Mouse (Mus musculus) left cerebral cortex, postnatal 10 days (tissue): ENCODE results near the gene Clec4e. TPM values are rescaled to one million over a fixed set of nuclear protein-coding genes. Genes with fewer than 3 reads are reported as not detected.
"Not testable (repeated sequence)": the region's sequence is repeated elsewhere in the genome, so short reads cannot be mapped to it uniquely, and the experiment has no call there.

Source experiments
- DNase-seq, 2 experiments: peaks; one replicate each; pipeline ENCODE4 v3.0.0; 2021 to 2022; ENCODE audit warnings: low spot score in 2 of 2, mixed read lengths in 1 of 2; ENCODE audit errors: extremely low spot score in 1 of 2
- intact Hi-C: fragments of 180-260 bp; cut with DNase I; formaldehyde crosslinking; loops from one replicate; pipeline ENCODE4 v1.15.1; 2025
- total RNA-seq, 2 experiments: library from RNA; stranded (reverse); gene quantifications; 2 replicates each; pipeline ENCODE4 v1.2.3; 2021

The Clec4e gene
- total RNA-seq: not detected

- no peak for DNase-seq
- intact Hi-C loops: no loop called here
Measured at GRCm38 (mm10) chr6:123289753-123290152, at the start of gene Clec4e. Gene Clec4e, minus strand, starts transcription at chr6:123289870.

- no peak for DNase-seq
- intact Hi-C loops: loop anchor here (10.0 kb wide), 1 partner anchor 1042 kb away; no protein-coding TSS in a partner anchor
Measured at GRCm38 (mm10) chr6:123332503-123332902, 42.8 kb upstream of the Clec4e start.

GRCm38 (mm10) chr6:123308033-123308432 lies 18.4 kb upstream of the Clec4e start, which contains the start of gene Vmn2r19:
Gene Vmn2r19, plus strand, starts transcription at chr6:123308333.
- intact Hi-C loops: no loop called here
- DNase-seq: no peak

GRCm38 (mm10) chr6:123306315-123306714 lies 16.6 kb upstream of the Clec4e start:
- intact Hi-C loops, DNase-seq: not testable (repeated sequence)

GRCm38 (mm10) chr6:123296687-123297086 lies 7.0 kb upstream of the Clec4e start:
- intact Hi-C loops: no loop called here
- DNase-seq: no peak

GRCm38 (mm10) chr6:123293509-123293908 lies 3.8 kb upstream of the Clec4e start:
- DNase-seq, intact Hi-C loops: not testable (repeated sequence)

- DNase-seq: no peak
- intact Hi-C loops: no loop called here
Measured at GRCm38 (mm10) chr6:123292751-123293400, 3.2 kb upstream of the Clec4e start.

- intact Hi-C loops: no loop called here
- DNase-seq: no peak
Measured at GRCm38 (mm10) chr6:123288931-123289330, 739 bp downstream of the Clec4e start.

GRCm38 (mm10) chr6:123286311-123286710 lies 3.4 kb downstream of the Clec4e start:
- no peak for DNase-seq
- intact Hi-C loops: no loop called here

- intact Hi-C loops: no loop called here
- DNase-seq: no peak
Measured at GRCm38 (mm10) chr6:123279443-123279842, 10.2 kb downstream of the Clec4e start.

- DNase-seq: no peak
- intact Hi-C loops: no loop called here
Measured at GRCm38 (mm10) chr6:123266945-123267344, 22.7 kb downstream of the Clec4e start.

GRCm38 (mm10) chr6:123265809-123266208 lies 23.9 kb downstream of the Clec4e start:
- no peak for DNase-seq
- intact Hi-C loops: no loop called here

GRCm38 (mm10) chr6:123264194-123264593 lies 25.5 kb downstream of the Clec4e start:
- DNase-seq: no peak
- intact Hi-C loops: no loop called here

GRCm38 (mm10) chr6:123261555-123262161 lies 28.0 kb downstream of the Clec4e start, which contains the start of gene Clec4d:
Gene Clec4d, plus strand, starts transcription at chr6:123262111.
- intact Hi-C loops: no loop called here
- DNase-seq: no peak

GRCm38 (mm10) chr6:123260868-123261267 lies 28.8 kb downstream of the Clec4e start:
- no peak for DNase-seq
- intact Hi-C loops: no loop called here

- intact Hi-C loops: no loop called here
- no peak for DNase-seq
Measured at GRCm38 (mm10) chr6:123259889-123260603, 29.6 kb downstream of the Clec4e start.

GRCm38 (mm10) chr6:123258946-123259345 lies 30.7 kb downstream of the Clec4e start:
- intact Hi-C loops: no loop called here

GRCm38 (mm10) chr6:123252735-123253134 lies 36.9 kb downstream of the Clec4e start:
- intact Hi-C loops: no loop called here

More at GRCm38 (mm10) chr6:123258946-123259345, 30.7 kb downstream of the Clec4e start:
- DNase-seq: no peak

GRCm38 (mm10) chr6:123248862-123249261 lies 40.8 kb downstream of the Clec4e start:
- DNase-seq, intact Hi-C loops: not testable (repeated sequence)

More at GRCm38 (mm10) chr6:123252735-123253134, 36.9 kb downstream of the Clec4e start:
- DNase-seq: no peak

GRCm38 (mm10) chr6:123244201-123244600 lies 45.5 kb downstream of the Clec4e start:
- intact Hi-C loops: no loop called here
- DNase-seq: no peak
